Mouse (Mus musculus) cortical plate, adult 2 months (tissue): Measurements from ENCODE around the gene Eea1. TPM values are rescaled to one million over a fixed set of nuclear protein-coding genes. Genes with fewer than 3 reads are reported as not detected.
"Not testable (repeated sequence)": the region's sequence is repeated elsewhere in the genome, so short reads cannot be mapped to it uniquely, and the experiment has no call there.

Experiments
- H3K27ac ChIP-seq: fragments of 200-500 bp; 2 replicates; pipeline ENCODE4 v1.5.1; 2012; ENCODE audit warnings: low read length, control low read depth, inconsistent platforms; ENCODE audit not compliant: insufficient read depth
- H3K4me1 ChIP-seq: fragments of 200-500 bp; 2 replicates; pipeline ENCODE4 v1.6.1; 2011; ENCODE audit warnings: low read length; ENCODE audit not compliant: control insufficient read depth, insufficient read depth
- H3K4me3 ChIP-seq: fragments of 200-500 bp; 2 replicates; pipeline ENCODE4 v1.5.1; 2011; ENCODE audit warnings: mild to moderate bottlenecking, low read length, control low read depth; ENCODE audit not compliant: insufficient read depth
- CTCF ChIP-seq: fragments of 200-500 bp; IDR thresholded peaks from 2 replicates; pipeline ENCODE4 v1.5.1; 2011; ENCODE audit warnings: mild to moderate bottlenecking, control low read depth, low read length; ENCODE audit not compliant: insufficient read depth; ENCODE audit errors: extremely low read depth
- POLR2A ChIP-seq: fragments of 200-500 bp; IDR thresholded peaks from 2 replicates; pipeline ENCODE4 v1.6.1; 2011; ENCODE audit warnings: mild to moderate bottlenecking, low read length, control low read depth; ENCODE audit not compliant: insufficient read depth; ENCODE audit errors: extremely low read depth
- polyA plus RNA-seq: library from polyadenylated mRNA; depleted of rRNA; stranded (reverse); fragments of >200 nt; gene quantifications from 2 replicates; pipeline ENCODE4 v1.2.3, GENCODE M21; 2012

Eea1 gene
- polyA plus RNA-seq, 1 experiment, result 14.5 TPM

GRCm38 (mm10) chr10:95909246-95909909 lies 31.1 kb upstream of the Eea1 start:
- Histone ChIP-seq H3K27ac (no peak overlapping the region), H3K4me1 (no peaks in the 10 kb centered on the region), H3K4me3 (no peak overlapping the region)
- TF ChIP-seq CTCF, result no peak
- no peak for TF ChIP-seq POLR2A

DNA sequence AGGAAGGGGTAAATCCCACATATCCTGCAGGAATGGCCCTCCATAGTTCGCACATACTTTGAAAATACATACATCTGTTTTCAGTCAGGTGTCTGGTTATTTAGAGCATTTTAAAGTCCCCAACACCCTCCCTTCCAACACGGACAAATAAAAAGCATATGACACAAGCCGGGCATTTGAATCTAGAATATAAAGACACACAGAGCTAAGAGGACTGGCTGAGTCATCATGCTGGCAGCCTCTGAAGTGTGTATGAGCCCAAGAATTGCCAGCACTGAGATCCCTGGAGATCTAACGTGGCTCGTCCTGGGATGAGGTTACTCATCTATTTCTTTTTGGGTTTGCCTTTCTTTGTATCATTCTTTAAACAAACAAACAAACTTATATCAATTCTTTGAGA lies 29.4 kb upstream of the Eea1 start:
- Histone ChIP-seq H3K27ac (no peak overlapping the region), H3K4me3 (no peak overlapping the region), H3K4me1 (no peaks in the 10 kb centered on the region)
- TF ChIP-seq POLR2A, result no peak
- TF ChIP-seq CTCF, result no peak

- Histone ChIP-seq H3K4me1 (no peaks in the 10 kb centered on the region), H3K4me3 (no peak overlapping the region), H3K27ac (no peak overlapping the region)
- TF ChIP-seq CTCF, result no peak
- no peak for TF ChIP-seq POLR2A
Measured at GRCm38 (mm10) chr10:95914434-95915174, 25.8 kb upstream of the Eea1 start.

- Histone ChIP-seq H3K4me3 (no peak overlapping the region), H3K27ac (no peak overlapping the region), H3K4me1 (no peaks in the 10 kb centered on the region)
- TF ChIP-seq CTCF (no peak), POLR2A (no peak)
Measured at GRCm38 (mm10) chr10:95918716-95919115, 21.7 kb upstream of the Eea1 start.

DNA sequence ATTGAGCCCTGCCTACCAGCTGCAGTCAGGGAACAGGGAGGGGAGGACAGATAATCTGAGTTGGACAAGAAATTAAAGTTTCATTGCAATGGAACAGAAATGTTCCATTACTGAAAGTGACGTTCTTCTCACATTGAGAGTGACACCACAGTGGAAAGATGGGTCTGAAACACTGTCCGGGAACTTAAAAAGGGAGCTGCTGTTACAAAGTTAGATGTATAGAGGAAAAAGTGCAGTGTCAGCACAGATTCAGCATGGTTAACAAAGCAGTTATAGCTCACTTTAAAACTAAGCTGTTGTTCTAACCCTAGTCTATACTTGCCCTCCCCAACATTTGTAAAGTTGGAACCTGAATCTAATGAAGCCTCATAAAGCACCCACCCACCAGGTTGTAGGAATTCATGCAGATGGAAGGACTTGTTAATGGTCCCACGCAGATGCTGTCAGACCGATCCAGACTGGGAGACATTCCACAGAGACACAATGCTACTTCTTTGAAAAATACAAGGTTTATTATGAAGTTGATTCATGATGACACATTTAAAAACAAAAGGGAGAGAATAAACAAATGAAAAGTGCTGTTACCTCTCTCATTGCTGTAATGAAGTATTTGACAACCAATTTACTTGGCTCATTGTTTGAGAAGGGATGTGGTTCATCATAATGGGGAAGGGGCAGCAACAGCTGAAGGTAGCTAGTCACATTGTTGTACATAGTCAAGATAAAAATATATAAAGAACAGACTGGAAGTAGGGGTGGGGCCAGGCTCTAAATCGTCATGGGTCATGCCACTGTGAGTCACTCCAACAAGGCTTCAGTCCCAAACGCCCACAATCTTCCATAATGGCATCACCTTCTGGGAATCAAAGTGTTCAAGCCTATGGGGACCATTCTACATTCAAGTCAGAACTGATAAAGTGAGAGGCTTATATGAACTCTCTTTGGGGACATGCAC lies 16.9 kb upstream of the Eea1 start:
- no peak for TF ChIP-seq POLR2A
- TF ChIP-seq CTCF, result no peak
- Histone ChIP-seq H3K27ac (no peak overlapping the region), H3K4me3 (no peak overlapping the region), H3K4me1 (no peaks in the 10 kb centered on the region)

DNA sequence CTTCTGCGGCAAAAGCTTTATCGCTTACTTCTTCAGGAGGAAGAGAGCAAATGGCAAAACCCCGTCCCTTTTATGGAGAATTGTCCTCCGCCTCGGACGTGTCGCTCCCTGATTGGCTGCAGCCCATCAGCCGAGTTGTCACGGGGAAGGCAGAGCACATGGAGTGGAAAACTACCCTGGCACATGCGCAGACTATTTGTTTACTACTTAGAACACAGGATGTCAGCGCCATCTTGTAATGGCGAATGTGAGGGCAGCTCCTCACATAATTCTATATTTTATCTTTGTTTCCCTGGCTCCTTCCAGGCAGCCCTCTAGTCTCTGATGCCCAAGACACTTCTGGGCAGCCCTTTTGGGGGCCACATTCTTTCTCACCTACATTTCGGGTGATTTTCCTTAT lies 6.8 kb upstream of the Eea1 start:
- H3K4me1 ChIP-seq, H3K4me3 ChIP-seq, H3K27ac ChIP-seq: not testable (repeated sequence)

- peak overlapping the region; percentile 53 for H3K4me3 ChIP-seq
- H3K4me1 ChIP-seq, result no peaks in the 10 kb centered on the region; the same call in 1 of the 2 replicates
- TF ChIP-seq CTCF (no peak), POLR2A (no peak)
- peak overlapping the region; percentile 52; the same call in 1 of the 2 replicates for H3K27ac ChIP-seq
Measured at GRCm38 (mm10) chr10:95940901-95941767, 684 bp downstream of the Eea1 start.

DNA sequence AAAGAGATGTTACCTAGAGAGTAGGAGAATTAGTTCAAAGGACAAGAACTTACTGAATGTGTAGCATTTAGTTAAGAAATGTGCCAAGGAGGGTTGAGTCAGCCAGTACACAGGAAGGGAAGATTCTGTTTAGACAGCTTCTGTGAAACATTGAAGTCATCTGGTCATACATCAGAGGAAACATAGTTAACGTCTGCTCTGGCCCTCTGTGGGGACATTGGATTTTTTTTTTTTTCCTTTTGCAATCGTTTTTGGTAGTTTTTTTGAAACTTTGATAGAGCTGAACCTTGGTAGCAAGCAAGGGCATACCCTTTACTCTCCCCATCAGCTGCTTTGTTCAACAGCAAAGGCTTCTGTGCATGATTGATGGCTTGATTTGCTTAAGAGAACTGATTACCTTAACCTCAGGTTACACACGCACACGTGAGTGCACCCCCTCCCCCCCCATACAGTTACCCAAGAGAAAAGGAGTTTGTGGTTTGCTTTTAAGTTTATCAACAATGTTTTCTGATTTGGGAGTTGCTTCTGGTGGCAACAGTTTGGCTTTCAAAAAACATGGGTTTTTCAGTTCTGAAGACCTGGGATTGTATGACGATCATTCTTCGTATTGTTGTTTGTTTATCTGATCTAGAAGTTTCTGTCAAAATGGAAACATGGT lies 1.4 kb downstream of the Eea1 start:
- H3K4me3 ChIP-seq, result peak overlapping the region; percentile 53; the same call in 1 of the 2 replicates
- TF ChIP-seq POLR2A (no peak), CTCF (no peak)
- H3K4me1 ChIP-seq, result no peaks in the 10 kb centered on the region; the same call in 1 of the 2 replicates
- no peak overlapping the region for H3K27ac ChIP-seq

- Histone ChIP-seq H3K27ac (no peak overlapping the region), H3K4me3 (no peak overlapping the region), H3K4me1 (no peaks in the 10 kb centered on the region; the same call in 1 of the 2 replicates)
- no peak for TF ChIP-seq POLR2A
- no peak for TF ChIP-seq CTCF
Measured at GRCm38 (mm10) chr10:95945086-95945485, 4.6 kb downstream of the Eea1 start.
